Mouse (Mus musculus): ENCODE data around the gene D1Ertd622e. TPM values are rescaled to one million over a fixed set of nuclear protein-coding genes. Genes with fewer than 3 reads are reported as not detected.

D1Ertd622e gene
- polyA plus RNA-seq, 1 experiment from 2014 or later, result 42.4 TPM

DNA sequence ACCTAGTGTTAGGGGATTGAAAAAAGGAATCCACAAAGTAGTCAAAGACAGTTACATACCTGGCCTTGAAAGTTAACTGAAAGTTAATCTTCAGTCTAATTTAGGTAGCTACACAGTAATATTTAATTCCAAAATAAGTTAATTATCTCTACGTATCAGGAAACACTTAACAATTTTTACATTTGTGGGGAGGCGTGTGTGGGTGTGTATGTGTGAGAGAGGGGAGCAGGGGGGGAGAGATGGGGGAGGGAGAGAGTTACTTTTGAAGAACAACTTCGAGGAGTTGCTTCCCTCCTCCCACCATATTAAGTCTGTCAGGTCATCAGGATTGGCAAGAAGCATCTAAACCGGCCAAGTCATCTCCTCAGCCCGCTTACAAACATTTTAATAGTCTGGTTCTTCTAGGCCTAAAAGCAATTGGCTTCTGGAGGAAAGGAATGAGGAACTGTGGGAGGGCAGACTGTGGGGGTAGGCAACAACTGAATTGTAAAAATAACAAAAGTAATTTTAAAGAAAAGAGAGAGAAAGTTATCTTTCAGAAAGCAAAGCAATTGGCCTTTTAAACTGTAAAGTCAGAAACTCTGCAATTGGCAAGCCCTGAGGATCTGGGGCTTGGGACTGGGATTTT is 29.9 kb downstream of the D1Ertd622e start:
- peak overlapping the region; percentile 38 for H3K4me2 ChIP-seq
- no peaks in the 10 kb centered on the region for H3K9me3 ChIP-seq (replicated peaks)
- H3K4me3 ChIP-seq, result no peak overlapping the region
- H3K4me1 ChIP-seq, result peaks cover 33% of the 10 kb centered on the region
- 50% methylated on average over 5 of the region's 5 CpGs for WGBS (ENCODE audit: insufficient replicate concordance)
- H3K36me3 ChIP-seq, result peaks cover 20% of the 10 kb centered on the region
- H3K27ac ChIP-seq, result peak overlapping the region; percentile 72
- 0 out of 2 replicates have a peak overlapping the region, but pooled peaks have one; percentile 22 for H3K9ac ChIP-seq
- no peak for ATAC-seq
- H3K27me3 ChIP-seq (replicated peaks), result no peaks in the 10 kb centered on the region

GRCm38 (mm10) chr1:97630146-97630545 is 31.7 kb downstream of the D1Ertd622e start:
- no peak overlapping the region for H3K27ac ChIP-seq
- no peak overlapping the region for H3K4me2 ChIP-seq
- no peak overlapping the region for H3K9ac ChIP-seq
- H3K36me3 ChIP-seq, result peaks cover 15% of the 10 kb centered on the region
- no peaks in the 10 kb centered on the region for H3K9me3 ChIP-seq (replicated peaks)
- H3K27me3 ChIP-seq (replicated peaks), result no peaks in the 10 kb centered on the region
- H3K4me3 ChIP-seq, result no peak overlapping the region
- WGBS (ENCODE audit: insufficient replicate concordance), result 71% methylated on average over 5 of the region's 5 CpGs
- H3K4me1 ChIP-seq, result peaks cover 33% of the 10 kb centered on the region
- ATAC-seq, result no peak

- H3K4me1 ChIP-seq, result peaks cover 28% of the 10 kb centered on the region
- no peak overlapping the region for H3K27ac ChIP-seq
- H3K27me3 ChIP-seq (replicated peaks), result no peaks in the 10 kb centered on the region
- no peak overlapping the region for H3K4me2 ChIP-seq
- no peaks in the 10 kb centered on the region for H3K9me3 ChIP-seq (replicated peaks)
- H3K36me3 ChIP-seq, result peaks cover 5% of the 10 kb centered on the region
- 91% methylated on average over 7 of the region's 7 CpGs for WGBS (ENCODE audit: insufficient replicate concordance)
- ATAC-seq, result no peak
- no peak overlapping the region for H3K4me3 ChIP-seq
- no peak overlapping the region for H3K9ac ChIP-seq
These were observed 33.0 kb downstream of the D1Ertd622e start for GRCm38 (mm10) chr1:97628859-97629258.

GRCm38 (mm10) chr1:97628016-97628415 is 33.9 kb downstream of the D1Ertd622e start:
- peaks cover 19% of the 10 kb centered on the region for H3K4me1 ChIP-seq
- no peak overlapping the region for H3K4me3 ChIP-seq
- no peak overlapping the region for H3K9ac ChIP-seq
- no peaks in the 10 kb centered on the region for H3K27me3 ChIP-seq (replicated peaks)
- ATAC-seq, result no peak
- no peaks in the 10 kb centered on the region for H3K9me3 ChIP-seq (replicated peaks)
- H3K36me3 ChIP-seq, result peaks cover 5% of the 10 kb centered on the region
- no peak overlapping the region for H3K27ac ChIP-seq
- no peak overlapping the region for H3K4me2 ChIP-seq
- 92% methylated on average over 8 of the region's 8 CpGs for WGBS (ENCODE audit: insufficient replicate concordance)

DNA sequence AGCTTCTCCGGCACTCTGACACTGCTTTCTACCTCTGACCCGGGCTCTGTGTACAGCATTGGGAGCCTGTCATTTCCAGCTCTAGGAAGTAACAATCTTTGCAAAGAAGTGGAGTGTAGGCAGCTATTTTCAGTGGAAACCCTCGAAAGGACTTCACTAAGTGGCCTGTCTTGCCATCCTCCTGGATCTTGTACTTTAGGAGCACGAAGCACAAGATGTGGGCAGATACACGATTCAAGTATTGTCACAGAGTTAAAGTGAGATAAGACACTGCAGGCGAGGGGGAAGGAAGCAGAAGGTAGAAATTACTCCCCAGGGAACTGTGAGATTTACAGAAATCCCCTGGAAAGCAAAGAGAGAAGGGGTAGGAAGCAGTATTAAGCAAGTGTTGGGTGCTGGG is 36.4 kb downstream of the D1Ertd622e start:
- no peak overlapping the region for H3K9ac ChIP-seq
- H3K4me1 ChIP-seq, result peaks cover 4% of the 10 kb centered on the region; the same call in 1 of the 2 replicates
- no peaks in the 10 kb centered on the region for H3K9me3 ChIP-seq (replicated peaks)
- peaks cover 5% of the 10 kb centered on the region for H3K36me3 ChIP-seq
- no peaks in the 10 kb centered on the region for H3K27me3 ChIP-seq (replicated peaks)
- no peak for ATAC-seq
- H3K4me3 ChIP-seq, result no peak overlapping the region
- H3K27ac ChIP-seq, result no peak overlapping the region
- no peak overlapping the region for H3K4me2 ChIP-seq
- WGBS (ENCODE audit: insufficient replicate concordance), result 49% methylated on average over 6 of the region's 6 CpGs

DNA sequence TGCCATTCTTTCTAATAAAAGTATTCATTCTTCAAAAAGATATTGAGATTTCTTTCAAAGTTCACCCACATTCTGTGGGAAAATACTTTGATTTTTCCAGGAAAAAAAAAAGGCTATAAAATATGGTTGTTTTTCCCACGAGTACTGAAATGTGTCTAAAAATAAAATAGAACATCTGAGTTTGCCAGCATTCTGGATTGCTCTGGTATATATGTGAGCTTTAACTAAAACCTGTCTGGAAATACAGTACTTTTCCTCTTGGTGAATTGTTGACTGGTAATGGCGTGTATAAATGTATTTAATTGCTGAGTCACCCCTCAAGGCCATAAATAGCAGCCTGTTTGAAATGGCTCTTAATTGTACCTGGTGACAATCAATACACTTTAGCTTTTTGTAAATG is 37.5 kb downstream of the D1Ertd622e start:
- no peak for ATAC-seq
- Histone ChIP-seq H3K4me3 (no peak overlapping the region), H3K9me3 (replicated peaks) (no peaks in the 10 kb centered on the region), H3K27ac (no peak overlapping the region), H3K4me1 (peaks cover 4% of the 10 kb centered on the region; the same call in 1 of the 2 replicates), H3K9ac (no peak overlapping the region), H3K36me3 (peaks cover 5% of the 10 kb centered on the region), H3K4me2 (no peak overlapping the region), H3K27me3 (replicated peaks) (no peaks in the 10 kb centered on the region)
- WGBS (ENCODE audit: insufficient replicate concordance), result 67% methylated on average over 2 of the region's 2 CpGs

GRCm38 (mm10) chr1:97623214-97623856 is 38.5 kb downstream of the D1Ertd622e start:
- no peaks in the 10 kb centered on the region for H3K9me3 ChIP-seq (replicated peaks)
- peaks cover 5% of the 10 kb centered on the region for H3K36me3 ChIP-seq
- no peak overlapping the region for H3K9ac ChIP-seq
- WGBS (ENCODE audit: insufficient replicate concordance), result 38% methylated on average over 1 of the region's 1 CpGs
- H3K4me3 ChIP-seq, result no peak overlapping the region
- H3K27me3 ChIP-seq (replicated peaks), result no peaks in the 10 kb centered on the region
- H3K27ac ChIP-seq, result no peak overlapping the region
- peaks cover 4% of the 10 kb centered on the region; the same call in 1 of the 2 replicates for H3K4me1 ChIP-seq
- no peak overlapping the region for H3K4me2 ChIP-seq
- ATAC-seq, result no peak

DNA sequence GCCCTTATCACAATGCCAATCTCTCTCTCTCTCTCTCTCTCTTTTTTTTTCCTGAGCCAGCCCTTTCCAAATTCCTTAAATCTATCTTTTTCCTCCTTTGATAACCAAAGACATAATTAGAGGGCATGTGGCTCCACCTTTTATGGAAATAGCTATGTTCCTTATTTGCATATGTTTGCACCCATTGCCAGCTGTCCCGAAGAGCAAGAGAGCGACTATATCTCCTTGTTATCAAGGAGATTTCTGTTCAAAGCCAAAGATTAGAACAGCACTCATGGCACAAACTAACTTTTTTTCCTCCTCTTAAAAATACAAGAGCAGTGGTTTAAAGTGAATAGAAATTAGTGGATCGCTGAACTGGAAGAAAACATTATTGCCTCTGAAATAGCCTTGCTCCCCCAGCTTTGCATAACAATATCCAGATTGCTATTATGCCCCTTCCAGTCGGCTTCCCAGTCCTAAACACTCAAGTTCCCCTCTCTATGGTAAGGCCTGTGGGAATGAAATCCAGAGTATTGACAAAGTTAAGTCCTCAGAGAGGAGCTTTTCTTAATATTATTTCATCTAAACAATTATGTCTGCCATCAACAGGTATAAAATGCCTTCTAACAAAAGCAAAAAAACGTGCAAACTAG is 39.2 kb downstream of the D1Ertd622e start:
- 43% methylated on average over 5 of the region's 5 CpGs for WGBS (ENCODE audit: insufficient replicate concordance)
- Histone ChIP-seq H3K27me3 (replicated peaks) (no peaks in the 10 kb centered on the region), H3K4me2 (no peak overlapping the region), H3K4me3 (no peak overlapping the region), H3K36me3 (peaks cover 5% of the 10 kb centered on the region), H3K27ac (no peak overlapping the region), H3K9me3 (replicated peaks) (no peaks in the 10 kb centered on the region), H3K4me1 (peaks cover 4% of the 10 kb centered on the region; the same call in 1 of the 2 replicates), H3K9ac (no peak overlapping the region)
- no peak for ATAC-seq

- WGBS (ENCODE audit: insufficient replicate concordance), result 85% methylated on average over 8 of the region's 8 CpGs
- no peaks in the 10 kb centered on the region for H3K27me3 ChIP-seq (replicated peaks)
- H3K4me3 ChIP-seq, result no peak overlapping the region
- H3K27ac ChIP-seq, result no peak overlapping the region
- H3K4me2 ChIP-seq, result no peak overlapping the region
- no peaks in the 10 kb centered on the region for H3K9me3 ChIP-seq (replicated peaks)
- peaks cover 3% of the 10 kb centered on the region; the same call in 1 of the 2 replicates for H3K4me1 ChIP-seq
- no peaks in the 10 kb centered on the region for H3K36me3 ChIP-seq
- no peak overlapping the region for H3K9ac ChIP-seq
- ATAC-seq, result no peak
These were observed 42.1 kb downstream of the D1Ertd622e start for GRCm38 (mm10) chr1:97619621-97620320.

GRCm38 (mm10) chr1:97615525-97615924 is 46.3 kb downstream of the D1Ertd622e start:
- no peak overlapping the region for H3K4me3 ChIP-seq
- H3K9ac ChIP-seq, result no peak overlapping the region
- no peaks in the 10 kb centered on the region for H3K4me1 ChIP-seq
- H3K9me3 ChIP-seq (replicated peaks), result no peaks in the 10 kb centered on the region
- H3K4me2 ChIP-seq, result no peak overlapping the region
- 64% methylated on average over 1 of the region's 1 CpGs for WGBS (ENCODE audit: insufficient replicate concordance)
- no peak for ATAC-seq
- no peak overlapping the region for H3K27ac ChIP-seq
- H3K36me3 ChIP-seq, result no peaks in the 10 kb centered on the region
- H3K27me3 ChIP-seq (replicated peaks), result no peaks in the 10 kb centered on the region

DNA sequence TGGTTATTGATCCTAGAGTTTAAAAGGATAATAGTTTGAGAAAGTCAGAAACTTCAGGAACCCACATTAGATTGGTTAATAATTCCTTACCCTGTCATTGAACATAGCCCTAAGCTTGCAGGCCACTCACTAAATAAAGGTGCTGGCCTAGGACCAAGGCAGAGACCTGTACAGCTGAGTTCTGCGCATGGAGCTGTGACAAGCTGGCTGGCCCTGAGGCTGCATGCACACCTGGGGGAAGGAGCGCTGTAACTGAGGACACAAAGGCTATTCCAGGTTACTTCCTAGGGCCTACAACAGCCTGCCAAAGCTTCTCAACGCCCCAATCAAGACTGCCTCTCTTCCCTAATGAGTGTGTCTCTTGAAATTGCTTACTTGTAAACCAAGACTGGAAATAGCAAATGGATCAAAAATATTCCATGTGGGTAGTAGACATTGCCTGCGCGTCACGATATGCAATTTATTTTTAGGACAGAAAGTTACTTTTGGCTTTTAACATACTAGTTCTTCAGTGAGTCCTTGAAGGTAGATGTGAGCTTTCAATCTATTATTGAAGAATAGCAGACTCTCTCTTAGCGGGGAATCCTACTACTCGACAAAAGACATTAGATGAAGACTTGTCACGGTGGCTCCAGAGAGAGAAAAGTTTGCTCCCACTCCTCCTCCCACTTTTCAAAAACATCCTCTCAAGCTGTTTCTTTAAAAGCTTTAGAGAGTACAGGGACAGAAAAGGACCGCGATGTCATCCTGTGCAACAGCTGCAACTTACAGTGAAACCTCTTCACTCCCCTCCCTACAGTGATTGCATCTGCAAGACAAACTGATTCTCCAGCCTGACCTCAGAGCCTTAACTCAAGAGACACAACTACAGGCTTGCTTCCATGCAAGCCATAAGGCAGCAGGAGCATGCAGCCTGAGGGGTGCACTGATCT is 47.1 kb downstream of the D1Ertd622e start:
- 76% methylated on average over 11 of the region's 11 CpGs for WGBS (ENCODE audit: insufficient replicate concordance)
- Histone ChIP-seq H3K4me1 (no peaks in the 10 kb centered on the region), H3K4me2 (no peak overlapping the region), H3K9me3 (replicated peaks) (no peaks in the 10 kb centered on the region), H3K36me3 (no peaks in the 10 kb centered on the region), H3K27me3 (replicated peaks) (no peaks in the 10 kb centered on the region), H3K27ac (no peak overlapping the region), H3K9ac (no peak overlapping the region), H3K4me3 (no peak overlapping the region)
- ATAC-seq, result no peak
